Mouse (Mus musculus): ENCODE data around the gene S100a14. TPM values are rescaled to one million over a fixed set of nuclear protein-coding genes. Genes with fewer than 3 reads are reported as not detected.

The S100a14 gene
- polyA plus RNA-seq, 1 experiment from 2014 or later = 11.7 TPM

DNA sequence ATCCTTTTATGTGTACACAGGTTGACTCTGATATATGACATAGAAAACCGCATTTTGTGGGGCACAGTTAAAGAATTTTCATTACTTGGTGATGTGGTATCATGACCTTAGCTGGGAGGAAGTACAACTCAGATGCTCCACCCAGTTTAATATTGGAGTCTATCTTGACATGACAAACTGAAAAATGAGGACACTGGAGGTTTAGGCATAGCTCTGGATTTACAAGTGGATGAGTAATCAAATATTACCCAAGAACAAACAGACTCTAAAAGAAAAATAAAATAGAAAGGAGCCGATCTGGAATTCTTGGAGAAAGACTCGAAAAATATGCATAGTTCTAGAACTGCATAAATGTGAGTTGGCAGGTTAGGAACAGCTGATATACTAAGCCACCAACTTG is 48.7 kb downstream of the S100a14 start:
- Histone ChIP-seq H3K4me3 (ENCODE audit: low read length) (no peak overlapping the region), H3K4me2 (ENCODE audit: low read depth, low read length) (no peak overlapping the region), H3K9me3 (ENCODE audit: control insufficient read depth, low read length) (no peaks in the 10 kb centered on the region), H3K36me3 (ENCODE audit: control insufficient read depth, insufficient read depth, low read length) (no peaks in the 10 kb centered on the region), H3K27me3 (ENCODE audit: control insufficient read depth, insufficient read depth, low read depth, low read length) (no peaks in the 10 kb centered on the region), H3K27ac (ENCODE audit: low read length) (no peak overlapping the region), H3K4me1 (replicated peaks; ENCODE audit: control insufficient read depth, insufficient read depth, low read length) (no peaks in the 10 kb centered on the region), H3K9ac (ENCODE audit: low read length) (no peak overlapping the region)
- no peak for ATAC-seq (ENCODE audit: low read depth)
- 53% methylated on average over 3 of the region's 3 CpGs for WGBS

DNA sequence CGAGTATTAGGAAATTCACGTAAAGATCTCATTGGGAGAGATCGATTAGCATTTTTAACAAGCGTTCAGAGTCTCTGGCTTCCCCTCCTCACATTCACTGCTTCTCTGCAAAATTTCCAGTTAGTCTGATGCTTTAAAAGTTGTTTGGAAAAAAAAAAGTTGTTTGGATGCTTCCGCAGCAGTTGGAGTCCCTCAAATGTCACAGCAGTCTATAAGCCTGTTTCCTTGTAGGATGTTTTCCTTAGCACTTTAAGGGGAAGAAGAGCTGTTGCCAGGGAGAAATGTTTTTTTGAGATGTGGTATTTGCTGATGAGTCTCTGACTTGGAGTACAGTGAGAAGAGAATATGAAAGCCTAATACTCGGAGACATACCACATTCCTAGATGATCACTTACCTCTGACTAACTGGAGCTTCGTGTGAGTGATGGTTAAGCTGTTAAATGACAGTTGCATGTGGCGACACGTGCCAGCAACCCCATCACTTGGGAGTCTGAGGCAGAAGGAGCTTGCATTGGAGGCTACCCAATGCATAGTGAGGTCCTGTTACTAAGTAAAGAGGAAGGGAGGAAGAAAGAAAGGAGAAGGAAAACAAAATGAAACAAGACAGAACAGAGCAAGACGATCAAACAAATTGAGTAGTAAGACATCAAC is 49.8 kb downstream of the S100a14 start:
- H3K27me3 ChIP-seq (ENCODE audit: control insufficient read depth, insufficient read depth, low read depth, low read length) = no peaks in the 10 kb centered on the region
- WGBS = 62% methylated on average over 10 of the region's 10 CpGs
- H3K36me3 ChIP-seq (ENCODE audit: control insufficient read depth, insufficient read depth, low read length) = no peaks in the 10 kb centered on the region
- no peak overlapping the region for H3K4me2 ChIP-seq (ENCODE audit: low read depth, low read length)
- no peaks in the 10 kb centered on the region for H3K9me3 ChIP-seq (ENCODE audit: control insufficient read depth, low read length)
- H3K4me1 ChIP-seq (replicated peaks; ENCODE audit: control insufficient read depth, insufficient read depth, low read length) = no peaks in the 10 kb centered on the region
- no peak overlapping the region for H3K27ac ChIP-seq (ENCODE audit: low read length)
- H3K9ac ChIP-seq (ENCODE audit: low read length) = no peak overlapping the region
- peak; percentile 23; the same call in 1 of the 2 replicates for ATAC-seq (ENCODE audit: low read depth)
- no peak overlapping the region for H3K4me3 ChIP-seq (ENCODE audit: low read length)

Other genes with a start within 250 kb of the S100a14 start
- gene Gatad2b, start 233.7 kb upstream of the S100a14 start, polyA plus RNA-seq (2015; fragmentation: Nextera tagmentation; extraction: Ambion mirVana) = 11.3 and 11.4 TPM in 2 replicates
- gene Slc27a3, start 136.9 kb upstream of the S100a14 start, polyA plus RNA-seq (2015; fragmentation: Nextera tagmentation; extraction: Ambion mirVana) = 20.7 and 21.7 TPM in 2 replicates
- gene Ints3, start 93.2 kb upstream of the S100a14 start, polyA plus RNA-seq (2015; fragmentation: Nextera tagmentation; extraction: Ambion mirVana) = 28.7 and 28.8 TPM in 2 replicates
- gene Npr1, start 61.0 kb upstream of the S100a14 start, polyA plus RNA-seq (2015; fragmentation: Nextera tagmentation; extraction: Ambion mirVana) = 24.3 and 25.0 TPM in 2 replicates
- 171 and 189 TPM in 2 replicates for gene Ilf2, start 50.7 kb upstream of the S100a14 start, polyA plus RNA-seq (2015; fragmentation: Nextera tagmentation; extraction: Ambion mirVana)
- gene Snapin, start 35.8 kb upstream of the S100a14 start, polyA plus RNA-seq (2015; fragmentation: Nextera tagmentation; extraction: Ambion mirVana) = 86.4 and 88.5 TPM in 2 replicates
- gene Chtop, start 17.4 kb upstream of the S100a14 start, polyA plus RNA-seq (2015; fragmentation: Nextera tagmentation; extraction: Ambion mirVana) = 118 and 125 TPM in 2 replicates
- gene S100a1, start 12.5 kb upstream of the S100a14 start, polyA plus RNA-seq (2015; fragmentation: Nextera tagmentation; extraction: Ambion mirVana) = 59.3 and 73.2 TPM in 2 replicates
- 59.1 and 63.3 TPM in 2 replicates for gene S100a13, start 12.4 kb upstream of the S100a14 start, polyA plus RNA-seq (2015; fragmentation: Nextera tagmentation; extraction: Ambion mirVana)
- 241 and 257 TPM in 2 replicates for gene S100a16, start 10.4 kb downstream of the S100a14 start, polyA plus RNA-seq (2015; fragmentation: Nextera tagmentation; extraction: Ambion mirVana)
- gene S100a3, start 33.7 kb downstream of the S100a14 start, polyA plus RNA-seq (2015; fragmentation: Nextera tagmentation; extraction: Ambion mirVana) = 0.25 and 1.1 TPM in 2 replicates
- gene S100a2, start 63.4 kb downstream of the S100a14 start, polyA plus RNA-seq (2015; fragmentation: Nextera tagmentation; extraction: Ambion mirVana) = not detected in 2 replicates
- gene Gm42674, start 75.0 kb downstream of the S100a14 start, polyA plus RNA-seq (2015; fragmentation: Nextera tagmentation; extraction: Ambion mirVana) = not detected in 2 replicates
- gene S100a4, start 76.9 kb downstream of the S100a14 start, polyA plus RNA-seq (2015; fragmentation: Nextera tagmentation; extraction: Ambion mirVana) = 12.1 and 12.8 TPM in 2 replicates
- not detected in 2 replicates for gene S100a5, start 81.7 kb downstream of the S100a14 start, polyA plus RNA-seq (2015; fragmentation: Nextera tagmentation; extraction: Ambion mirVana)
- gene S100a6, start 86.0 kb downstream of the S100a14 start, polyA plus RNA-seq (2015; fragmentation: Nextera tagmentation; extraction: Ambion mirVana) = 184 and 203 TPM in 2 replicates
- gene S100a7a, start 127.2 kb downstream of the S100a14 start, polyA plus RNA-seq (2015; fragmentation: Nextera tagmentation; extraction: Ambion mirVana) = 0.11 and 0.21 TPM in 2 replicates
- gene S100a8, start 142.1 kb downstream of the S100a14 start, polyA plus RNA-seq (2015; fragmentation: Nextera tagmentation; extraction: Ambion mirVana) = 27.3 and 53.3 TPM in 2 replicates
- gene S100a9, start 168.9 kb downstream of the S100a14 start, polyA plus RNA-seq (2015; fragmentation: Nextera tagmentation; extraction: Ambion mirVana) = 13.1 and 32.2 TPM in 2 replicates
- not detected in 2 replicates for gene Pglyrp4, start 200.1 kb downstream of the S100a14 start, polyA plus RNA-seq (2015; fragmentation: Nextera tagmentation; extraction: Ambion mirVana)